Mouse (Mus musculus) lung, postnatal 14 days (tissue): ENCODE data around the gene B3gntl1.
A peak's percentile ranks its signal among the peaks of the same experiment; 100 is the strongest.

Experiments
- DNase-seq: peaks from one replicate; pipeline ENCODE4 v3.0.0; 2021

The B3gntl1 gene

DNA sequence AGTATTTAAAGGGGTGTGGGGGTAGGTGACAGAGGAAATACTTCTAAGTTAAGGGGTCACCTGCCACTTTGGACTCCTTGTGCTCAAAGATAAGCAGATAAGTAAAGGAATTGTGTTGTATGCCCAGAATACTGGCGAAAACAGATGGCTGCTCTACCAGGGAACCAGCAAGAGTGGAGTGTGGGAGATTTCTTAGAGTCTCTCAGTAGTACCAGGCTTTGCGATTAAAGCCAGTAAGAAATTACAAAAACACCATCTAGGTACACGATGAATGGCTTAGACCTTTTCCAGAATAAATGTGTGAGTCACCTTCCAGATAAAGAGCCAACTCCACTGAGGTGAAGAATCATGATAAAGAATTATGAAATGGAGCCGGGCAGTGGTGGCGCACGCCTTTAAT, 27.6 kb downstream of the B3gntl1 start:
- DNase-seq = no peak

GRCm38 (mm10) chr11:121641501-121642145, 31.3 kb downstream of the B3gntl1 start:
- no peak for DNase-seq

DNA sequence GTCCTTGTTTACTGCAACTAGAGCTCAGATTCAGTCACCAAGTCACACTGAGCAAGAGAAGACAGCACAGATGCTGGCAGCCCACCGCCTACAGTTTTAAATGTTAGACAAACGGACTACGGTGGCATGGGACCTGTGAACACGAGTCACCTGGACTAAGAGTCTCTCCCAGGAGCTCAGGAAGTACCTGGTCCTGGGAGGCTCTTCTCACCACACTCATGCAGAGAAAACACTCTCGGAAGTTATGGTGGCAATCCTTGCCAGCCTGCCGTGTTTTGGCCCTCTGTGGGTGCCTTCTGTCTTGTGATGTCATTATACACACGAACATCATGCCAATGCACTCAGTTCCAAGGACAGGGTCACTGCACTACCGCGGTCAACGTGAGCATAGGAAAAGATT, 36.3 kb downstream of the B3gntl1 start:
- DNase-seq = no peak

GRCm38 (mm10) chr11:121631410-121631809, 41.5 kb downstream of the B3gntl1 start:
- DNase-seq = no peak

DNA sequence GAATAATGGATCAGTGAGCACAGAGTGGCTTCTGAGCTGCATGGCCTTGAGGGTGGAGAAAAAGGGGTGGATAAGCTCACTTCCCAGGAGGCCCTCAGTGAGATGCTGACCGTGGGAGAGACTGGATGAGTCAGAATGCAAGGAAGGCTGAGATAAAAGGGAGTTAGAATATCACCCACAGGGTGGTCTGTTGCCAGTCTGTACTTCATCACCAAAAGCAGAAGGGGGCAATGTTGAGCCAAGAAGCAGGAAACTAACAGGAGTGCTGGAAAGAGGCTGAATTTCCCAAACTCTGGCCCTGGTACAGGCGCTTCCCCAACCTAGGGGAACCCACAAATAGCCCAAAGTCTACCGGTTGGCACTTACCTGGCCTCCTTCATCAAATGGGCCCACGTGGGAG, 42.5 kb downstream of the B3gntl1 start:
- peak; percentile 18 for DNase-seq

GRCm38 (mm10) chr11:121629529-121629928, 43.4 kb downstream of the B3gntl1 start:
- no peak for DNase-seq

GRCm38 (mm10) chr11:121627521-121627920, 45.4 kb downstream of the B3gntl1 start:
- no peak for DNase-seq

GRCm38 (mm10) chr11:121625007-121625406, 47.9 kb downstream of the B3gntl1 start:
- DNase-seq = no peak

DNA sequence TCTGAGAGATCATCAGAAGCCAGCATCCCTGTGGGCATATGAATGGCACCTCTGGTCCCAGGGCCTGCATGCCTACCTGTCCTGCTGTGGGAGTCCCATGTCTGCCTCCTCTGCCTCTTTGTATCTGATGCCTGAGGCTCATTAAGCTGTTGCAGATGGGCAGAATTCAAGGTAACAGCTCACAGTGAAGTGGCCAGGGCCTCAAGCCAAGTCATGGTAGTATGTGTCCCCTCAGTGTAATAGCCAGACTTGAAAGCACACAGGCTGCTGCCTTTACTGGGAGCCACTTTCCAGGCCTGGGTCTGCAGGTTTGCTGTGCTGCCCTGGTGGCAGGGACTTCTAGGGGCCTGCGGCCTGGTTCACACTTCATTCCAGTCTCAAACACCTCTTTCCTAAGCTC, 55.6 kb downstream of the B3gntl1 start:
- DNase-seq = no peak

DNA sequence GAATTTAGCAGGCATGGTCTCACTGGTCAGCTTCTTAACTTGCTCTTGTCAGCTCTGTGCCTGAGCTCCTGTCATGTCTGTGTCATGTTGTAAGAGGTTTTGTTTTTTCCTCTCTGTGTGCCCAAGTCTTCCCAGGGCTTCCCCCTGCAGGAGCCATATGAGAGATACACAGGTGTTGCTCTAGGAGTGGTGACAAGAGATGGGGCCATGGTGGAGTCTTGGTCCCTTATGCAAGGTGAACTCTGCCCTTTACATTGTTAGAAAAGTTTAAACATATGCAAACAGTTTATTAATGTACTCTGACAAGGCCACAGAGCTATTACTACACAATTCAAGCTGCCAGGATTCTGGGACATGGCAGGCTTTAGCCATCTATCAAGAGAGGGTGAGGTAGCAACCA, 56.5 kb downstream of the B3gntl1 start:
- no peak for DNase-seq

- no peak for DNase-seq
These were observed 56.9 kb downstream of the B3gntl1 start for GRCm38 (mm10) chr11:121615961-121616485.

GRCm38 (mm10) chr11:121610976-121611375, 62.0 kb downstream of the B3gntl1 start:
- DNase-seq = no peak

GRCm38 (mm10) chr11:121605604-121606003, 67.3 kb downstream of the B3gntl1 start:
- DNase-seq = no peak

DNA sequence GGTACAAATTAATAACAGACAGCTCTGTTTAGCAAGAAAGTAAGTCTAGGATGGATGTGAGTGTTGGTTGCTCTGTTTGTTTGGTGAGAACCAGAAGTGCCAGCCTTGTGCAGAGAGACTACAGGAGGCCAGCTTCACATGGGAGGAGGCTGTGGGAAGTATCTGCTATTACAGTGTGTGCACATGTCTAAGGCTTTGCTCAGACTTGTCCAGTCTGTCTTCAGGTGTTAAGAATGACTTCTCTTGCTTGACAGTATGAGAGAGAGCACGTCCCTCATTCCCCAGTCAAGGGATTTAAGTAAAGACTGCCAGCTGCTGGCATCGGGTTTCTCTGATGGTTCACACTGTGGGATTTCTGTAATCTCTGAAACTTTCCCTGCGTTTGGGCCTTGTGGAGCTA, 71.5 kb downstream of the B3gntl1 start:
- no peak for DNase-seq

DNA sequence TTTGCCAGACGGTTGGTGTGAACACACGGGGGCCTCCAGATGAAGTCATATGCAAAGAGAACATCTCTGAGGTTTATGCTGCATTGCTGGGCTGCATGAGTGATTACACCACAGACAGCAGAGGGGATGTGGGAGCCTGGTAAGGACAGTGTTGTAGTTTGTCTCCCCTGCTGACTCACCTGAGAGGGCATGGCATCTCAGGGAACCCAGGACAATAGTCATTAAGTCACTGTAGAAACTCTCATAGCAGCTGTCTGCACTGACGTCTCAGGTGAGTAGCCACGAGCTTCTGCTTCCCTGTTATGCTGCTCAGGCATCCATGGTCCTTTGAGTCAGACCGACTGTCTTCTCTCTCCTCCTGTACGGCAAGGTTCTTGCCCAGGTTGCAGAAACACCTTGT, 75.7 kb downstream of the B3gntl1 start:
- DNase-seq = no peak

DNA sequence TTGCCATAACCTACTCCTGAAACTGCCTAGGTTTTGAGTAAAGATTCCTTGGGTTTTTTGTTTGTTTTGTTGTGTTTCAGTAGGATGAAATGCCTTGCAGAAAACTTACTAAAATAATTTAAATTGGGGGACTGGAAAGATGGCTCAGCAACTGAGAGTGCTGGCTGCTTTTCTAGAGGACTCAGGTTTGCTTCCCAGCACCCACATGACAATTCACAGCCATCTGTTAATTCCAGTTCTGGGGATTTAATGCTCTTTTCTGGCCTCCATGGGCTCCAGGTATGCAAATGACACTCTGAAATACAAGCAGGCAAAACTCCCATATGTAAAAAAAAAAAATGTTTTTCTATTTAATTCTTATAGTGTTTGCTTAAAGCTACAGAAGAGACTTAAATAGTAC, 91.1 kb downstream of the B3gntl1 start:
- no peak for DNase-seq
